In genomic region chr16:17797812-17798311, GRCm38 (mm10) we compare ENCODE assay signal across 10 mouse cellular contexts. TPM values are rescaled to one million over a fixed set of nuclear protein-coding genes. Genes with fewer than 3 reads are reported as not detected.
A peak's percentile ranks its signal among the peaks of the same experiment; 100 is the strongest.
DNase-seq lines count a peak whose midpoint lies in the region; ATAC-seq and TF ChIP-seq lines count a peak whose summit lies in the region.
"Had no signal": no experiment of that assay in that cellular context is flagged by ENCODE, and none has a peak within 500 bp of the region (broad histone marks: within the 10 kb centered on the region; RNA-seq: fewer than 3 reads in every experiment).

No protein-coding gene starts in this region.

- no peaks in the 10 kb centered on the region for H3K9me3 ChIP-seq in ES-E14 (ENCODE audit: control insufficient read depth, insufficient read depth, low read depth, low read length)
- no peaks in the 10 kb centered on the region for H3K9me3 ChIP-seq in forebrain, embryonic 16.5 days (ENCODE audit: control insufficient read depth, low read length)
- H3K9me3 ChIP-seq in limb, embryonic 15.5 days, result no peaks in the 10 kb centered on the region
- no peaks in the 10 kb centered on the region for H3K9me3 ChIP-seq in stomach, embryonic 15.5 days

- ATAC-seq in forebrain, embryonic 16.5 days, result no peak
- 0 out of 2 replicates have a peak, but pooled peaks have one; percentile 13 for ATAC-seq in limb, embryonic 15.5 days (ENCODE audit: insufficient number of reproducible peaks, low FRiP score, low TSS enrichment, low read depth)
- ATAC-seq in stomach, embryonic 15.5 days (ENCODE audit: insufficient read depth, low FRiP score, low read depth), result 0 out of 2 replicates have a peak, but pooled peaks have one; percentile 3

- peak overlapping the region; percentile 5 to 68; a peak in 2 of 4 replicates for H3K4me3 ChIP-seq in ES-E14 (ENCODE audit: insufficient read depth in 1 of 2, low read depth in 1 of 2, low read length in 2 of 2, poor library complexity in 1 of 2, severe bottlenecking in 1 of 2)
- peak overlapping the region; percentile 48 for H3K4me3 ChIP-seq in forebrain, embryonic 16.5 days (replicated peaks; ENCODE audit: low read length)
- H3K4me3 ChIP-seq in limb, embryonic 15.5 days, result peak overlapping the region; percentile 70
- H3K4me3 ChIP-seq in stomach, embryonic 15.5 days (replicated peaks), result peak overlapping the region; percentile 67

- no peaks in the 10 kb centered on the region for H3K36me3 ChIP-seq in ES-E14 (ENCODE audit: control insufficient read depth, insufficient read depth, low read length, poor library complexity, severe bottlenecking)
- no peaks in the 10 kb centered on the region for H3K36me3 ChIP-seq in forebrain, embryonic 16.5 days (ENCODE audit: control insufficient read depth, insufficient read depth)
- H3K36me3 ChIP-seq in limb, embryonic 15.5 days, result peaks cover 11% of the 10 kb centered on the region
- H3K36me3 ChIP-seq in stomach, embryonic 15.5 days, result 0 out of 2 replicates have a peak, but pooled peaks cover 7% of the 10 kb centered on the region

- DNase-seq in heart, adult 11 months, result peak; percentile 94
- no peak for DNase-seq in heart, adult 9 months (ENCODE audit: low spot score in 2 of 2)
- no peak for DNase-seq in ES-E14 (ENCODE audit: low read depth, low spot score)
- no peak for DNase-seq in left cerebral cortex, postnatal 14 days (ENCODE audit: low spot score in 2 of 2)
- DNase-seq in layer of hippocampus, postnatal 10 days (ENCODE audit: low spot score in 2 of 2), result no peak

- H3K4me1 ChIP-seq in ES-E14 (ENCODE audit: control insufficient read depth in 2 of 2, insufficient read depth in 2 of 2, low read length in 2 of 2, poor library complexity in 1 of 2), result peaks cover 0 to 6% of the 10 kb centered on the region in 2 experiments; a peak in 1 of 4 replicates
- H3K4me1 ChIP-seq in forebrain, embryonic 16.5 days (replicated peaks; ENCODE audit: control insufficient read depth, insufficient read depth, low read length), result peaks cover 27% of the 10 kb centered on the region
- H3K4me1 ChIP-seq in limb, embryonic 15.5 days, result peaks cover 71% of the 10 kb centered on the region
- H3K4me1 ChIP-seq in stomach, embryonic 15.5 days, result peaks cover 45% of the 10 kb centered on the region

- no peak overlapping the region for H3K27ac ChIP-seq in ES-E14 (ENCODE audit: insufficient read depth, low read depth, low read length, poor library complexity, severe bottlenecking)
- H3K27ac ChIP-seq in forebrain, embryonic 16.5 days (ENCODE audit: low read length), result no peak overlapping the region
- peak overlapping the region; percentile 98 for H3K27ac ChIP-seq in limb, embryonic 15.5 days
- H3K27ac ChIP-seq in stomach, embryonic 15.5 days, result peak overlapping the region; percentile 95

- H3K27me3 ChIP-seq in forebrain, embryonic 16.5 days (replicated peaks; ENCODE audit: control insufficient read depth, insufficient read depth, low read length), result peaks cover 62% of the 10 kb centered on the region
- peaks cover 14% of the 10 kb centered on the region for H3K27me3 ChIP-seq in limb, embryonic 15.5 days
- peaks cover 41% of the 10 kb centered on the region for H3K27me3 ChIP-seq in stomach, embryonic 15.5 days (replicated peaks)

- no peak overlapping the region for H3K9ac ChIP-seq in ES-E14 (ENCODE audit: insufficient read depth, low read depth, low read length, poor library complexity, severe bottlenecking)
- peak overlapping the region; percentile 60 for H3K9ac ChIP-seq in forebrain, embryonic 16.5 days (replicated peaks; ENCODE audit: low read depth, low read length)
- H3K9ac ChIP-seq in limb, embryonic 15.5 days, result peak overlapping the region; percentile 92
- peak overlapping the region; percentile 74 for H3K9ac ChIP-seq in stomach, embryonic 15.5 days

- intact Hi-C loops in left cerebral cortex, postnatal 14 days (cut with DNase I), result no loop called here

- in situ Hi-C loops in ES-E14 (cut with MboI; ENCODE audit: low sequenced_read_pairs in 2 of 2, unreplicated experiment in 2 of 2), result no loop called here

- H3K4me2 ChIP-seq in forebrain, embryonic 16.5 days (ENCODE audit: low read length), result peak overlapping the region; percentile 82
- peak overlapping the region; percentile 62 for H3K4me2 ChIP-seq in limb, embryonic 15.5 days
- peak overlapping the region; percentile 77 for H3K4me2 ChIP-seq in stomach, embryonic 15.5 days

- 4% methylated on average over 29 of the region's 29 CpGs for WGBS in forebrain, embryonic 16.5 days
- WGBS in limb, embryonic 15.5 days, result 2% methylated on average over 29 of the region's 29 CpGs
- 5% methylated on average over 29 of the region's 29 CpGs for WGBS in stomach, embryonic 15.5 days

TF ChIP-seq in ES-E14, 5 proteins besides CTCF, POLR2A, EP300 and RAD21:
- no peak for TF ChIP-seq HCFC1 (IDR thresholded peaks at IDR 0.05; ENCODE audit: borderline replicate concordance, insufficient read depth, low read length)
- TF ChIP-seq MAFK (IDR thresholded peaks at IDR 0.05; ENCODE audit: insufficient read depth, low read depth, low read length), result no peak
- TF ChIP-seq ZC3H11A (IDR thresholded peaks at IDR 0.05; ENCODE audit: borderline replicate concordance, low read depth, low read length), result no peak
- TF ChIP-seq CHD2 (IDR thresholded peaks at IDR 0.05; ENCODE audit: low read depth, low read length), result no peak
- no peak for TF ChIP-seq ZNF384 (IDR thresholded peaks at IDR 0.05; ENCODE audit: low read depth, low read length)

RNA-seq across cellular contexts. Expression of gene Scarf2, which starts 0.8 kb away (rescaled TPM):
- 7.2 and 8.1 TPM in 2 replicates for total RNA-seq in ES-E14 (2012; rRNA removed)
- 0.99 and 1.4 TPM in 2 replicates for polyA plus RNA-seq in forebrain, embryonic 16.5 days (2015; fragmentation: Nextera tagmentation; extraction: Ambion mirVana)
- 25.0 and 32.4 TPM in 2 replicates for polyA plus RNA-seq in limb, embryonic 15.5 days (2015; fragmentation: Nextera tagmentation; extraction: Ambion mirVana)
- 15.8 and 18.5 TPM in 2 replicates for polyA plus RNA-seq in stomach, embryonic 15.5 days (2015; fragmentation: Nextera tagmentation; extraction: Ambion mirVana)
- 1 to 10 TPM; 3.8 to 4.5 TPM for total RNA-seq in left cerebral cortex, postnatal 14 days (2021)
- total RNA-seq in layer of hippocampus, postnatal 10 days (2021), result 1 to 10 TPM; 4.7 to 5.0 TPM
- total RNA-seq: CH12.LX had no signal

RNA-seq across cellular contexts. Expression of gene B830017H08Rik, which starts 35.1 kb away (rescaled TPM):
- total RNA-seq in ES-E14 (2012; rRNA removed), result 0.16 TPM in 1 of 2 replicates, not detected in the other
- polyA plus RNA-seq in forebrain, embryonic 16.5 days (2015; fragmentation: Nextera tagmentation; extraction: Ambion mirVana), result 0.86 and 1.5 TPM in 2 replicates
- 0.17 TPM in 1 of 2 replicates, not detected in the other for polyA plus RNA-seq in limb, embryonic 15.5 days (2015; fragmentation: Nextera tagmentation; extraction: Ambion mirVana)
- not detected in 2 replicates for polyA plus RNA-seq in stomach, embryonic 15.5 days (2015; fragmentation: Nextera tagmentation; extraction: Ambion mirVana)
- 1 to 10 TPM; 3.5 to 5.0 TPM for total RNA-seq in left cerebral cortex, postnatal 14 days (2021)
- 1 to 10 TPM; 4.5 to 5.8 TPM for total RNA-seq in layer of hippocampus, postnatal 10 days (2021)
- total RNA-seq: gastrocnemius, postnatal 36 days had no signal

RNA-seq across cellular contexts. Expression of gene Klhl22, which starts 38.4 kb away (rescaled TPM):
- 48.5 and 64.7 TPM in 2 replicates for total RNA-seq in ES-E14 (2012; rRNA removed)
- polyA plus RNA-seq in forebrain, embryonic 16.5 days (2015; fragmentation: Nextera tagmentation; extraction: Ambion mirVana), result 76.1 and 89.5 TPM in 2 replicates
- polyA plus RNA-seq in limb, embryonic 15.5 days (2015; fragmentation: Nextera tagmentation; extraction: Ambion mirVana), result 83.9 and 88.5 TPM in 2 replicates
- 57.4 and 57.6 TPM in 2 replicates for polyA plus RNA-seq in stomach, embryonic 15.5 days (2015; fragmentation: Nextera tagmentation; extraction: Ambion mirVana)
- 10 to 100 TPM; 93.6 to 98.8 TPM for total RNA-seq in left cerebral cortex, postnatal 14 days (2021)
- 100 to 1,000 TPM; 108 TPM for total RNA-seq in layer of hippocampus, postnatal 10 days (2021)
- total RNA-seq: CH12.LX had no signal

RNA-seq across cellular contexts. Expression of gene Car15, which starts 40.3 kb away (rescaled TPM):
- 2.4 and 3.5 TPM in 2 replicates for total RNA-seq in ES-E14 (2012; rRNA removed)
- polyA plus RNA-seq in forebrain, embryonic 16.5 days (2015; fragmentation: Nextera tagmentation; extraction: Ambion mirVana), result 4.7 and 5.5 TPM in 2 replicates
- polyA plus RNA-seq in limb, embryonic 15.5 days (2015; fragmentation: Nextera tagmentation; extraction: Ambion mirVana), result 2.2 and 3.4 TPM in 2 replicates
- polyA plus RNA-seq in stomach, embryonic 15.5 days (2015; fragmentation: Nextera tagmentation; extraction: Ambion mirVana), result 2.6 and 2.7 TPM in 2 replicates
- 10 to 100 TPM; 11.7 to 14.6 TPM for total RNA-seq in left cerebral cortex, postnatal 14 days (2021)
- total RNA-seq in layer of hippocampus, postnatal 10 days (2021), result 1 to 10 TPM; 7.5 to 9.2 TPM

Comparison
In these comparisons a context has a peak if more than half of its experiments do, and no peak if none do; other contexts are left out.
1. H3K27ac ChIP-seq: peak in limb, embryonic 15.5 days (single experiment) and stomach, embryonic 15.5 days (single experiment); none in ES-E14 (single experiment) and forebrain, embryonic 16.5 days (single experiment).
2. Peak in every context shown above with its lines, with median percentiles within 50 percentile points of each other: H3K4me3 ChIP-seq and H3K4me2 ChIP-seq.